Mouse (Mus musculus) megakaryocyte, embryonic 14.5 days (primary cell): ENCODE results near the gene Tas1r1. TPM values are rescaled to one million over a fixed set of nuclear protein-coding genes. Genes with fewer than 3 reads are reported as not detected.

Experiments
- H3K27me3 ChIP-seq: replicated peaks from 2 replicates; pipeline ENCODE3; 2012; ENCODE audit warnings: inconsistent platforms
- H3K36me3 ChIP-seq: replicated peaks from 2 replicates; pipeline ENCODE3; 2012; ENCODE audit warnings: low read length, inconsistent platforms, mixed read lengths
- H3K4me1 ChIP-seq: 2 replicates; pipeline ENCODE4 v1.6.1; 2012; ENCODE audit warnings: inconsistent platforms
- H3K4me3 ChIP-seq: replicated peaks from 2 replicates; pipeline ENCODE3; 2012; ENCODE audit warnings: moderate library complexity, mild to moderate bottlenecking, inconsistent platforms
- H3K9me3 ChIP-seq: 2 replicates; pipeline ENCODE4 v1.6.1; 2012; ENCODE audit warnings: inconsistent platforms
- FLI1 ChIP-seq: IDR thresholded peaks from 2 replicates; pipeline ENCODE4 v1.6.1; 2012; ENCODE audit warnings: low read length, inconsistent platforms, mixed read lengths
- GATA1 ChIP-seq: IDR thresholded peaks from 3 replicates; pipeline ENCODE4 v1.6.1; 2012; ENCODE audit warnings: mixed read lengths, low read length, inconsistent platforms, borderline replicate concordance
- polyA plus RNA-seq: library from polyadenylated mRNA; stranded (reverse); fragments of >175 nt; gene quantifications from 2 replicates; pipeline ENCODE4 v1.2.3, GENCODE M21; 2012; ENCODE audit warnings: low replicate concordance; ENCODE audit not compliant: insufficient read depth

Gene Tas1r1
- polyA plus RNA-seq, 1 experiment = 0.34 TPM

DNA sequence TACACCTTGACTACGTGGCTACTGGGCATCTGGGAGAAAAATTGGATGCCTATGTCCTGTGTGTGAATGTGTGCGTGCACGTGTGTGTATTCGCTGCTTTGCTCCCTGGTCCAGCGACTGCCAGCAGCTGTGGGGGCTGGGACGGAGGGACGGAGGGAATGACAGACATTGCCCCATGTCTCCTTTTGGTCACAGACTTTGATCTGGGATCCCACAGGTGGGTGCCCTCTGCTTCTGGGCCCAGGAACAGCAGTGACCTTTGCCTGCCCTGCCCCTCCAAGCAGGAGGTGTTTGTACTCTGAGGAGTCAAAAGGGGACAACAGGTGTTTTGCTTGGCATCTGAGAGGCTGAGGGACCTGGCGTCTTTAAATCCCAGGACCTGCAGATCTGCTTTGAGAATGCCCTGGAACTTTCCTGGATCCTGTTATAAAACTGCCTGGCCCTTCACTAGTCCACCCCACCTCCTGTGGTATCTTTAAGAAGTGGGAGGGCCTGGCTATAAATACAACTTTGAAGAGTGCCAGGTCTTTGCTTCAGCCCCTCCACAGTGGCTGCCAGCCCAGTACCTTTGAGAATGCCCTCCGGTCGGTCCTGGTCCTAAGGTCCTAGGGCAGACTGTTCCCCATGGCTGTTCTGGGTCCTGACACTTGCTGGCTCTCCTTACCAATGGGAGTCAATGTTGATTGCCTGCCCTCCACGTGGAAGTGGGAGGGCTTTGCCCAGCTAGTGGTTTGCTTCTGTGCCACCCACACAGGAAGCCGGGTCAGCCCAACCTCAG is 25.1 kb downstream of the Tas1r1 start:
- peak overlapping the region; percentile 84 for H3K4me3 ChIP-seq
- no peak for TF ChIP-seq GATA1
- TF ChIP-seq FLI1 = no peak
- H3K27me3 ChIP-seq = no peaks in the 10 kb centered on the region
- peaks cover 75% of the 10 kb centered on the region for H3K36me3 ChIP-seq
- peaks cover 62% of the 10 kb centered on the region for H3K4me1 ChIP-seq
- H3K9me3 ChIP-seq = no peaks in the 10 kb centered on the region

DNA sequence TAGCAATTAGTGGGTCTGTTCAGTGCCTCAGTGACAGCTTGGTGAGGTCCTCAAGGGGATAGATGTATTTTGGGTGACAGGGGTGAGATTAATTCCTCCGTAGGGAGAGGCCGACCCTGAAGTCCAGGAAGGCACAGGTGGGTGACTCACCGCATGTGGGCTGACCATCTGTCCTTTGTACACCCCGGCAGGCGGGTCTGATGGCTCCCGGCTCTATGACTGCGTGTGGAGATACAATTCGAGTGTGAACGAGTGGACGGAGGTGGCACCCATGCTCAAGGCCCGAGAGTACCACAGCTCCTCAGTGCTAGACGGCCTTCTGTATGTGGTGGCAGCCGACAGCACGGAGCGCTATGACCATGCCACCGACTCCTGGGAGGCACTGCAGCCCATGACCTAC is 26.3 kb downstream of the Tas1r1 start:
- Histone ChIP-seq H3K9me3 (no peaks in the 10 kb centered on the region), H3K4me1 (peaks cover 71% of the 10 kb centered on the region), H3K4me3 (peak overlapping the region; percentile 84), H3K36me3 (peaks cover 64% of the 10 kb centered on the region), H3K27me3 (peaks cover 2% of the 10 kb centered on the region)
- no peak for TF ChIP-seq GATA1
- no peak for TF ChIP-seq FLI1

DNA sequence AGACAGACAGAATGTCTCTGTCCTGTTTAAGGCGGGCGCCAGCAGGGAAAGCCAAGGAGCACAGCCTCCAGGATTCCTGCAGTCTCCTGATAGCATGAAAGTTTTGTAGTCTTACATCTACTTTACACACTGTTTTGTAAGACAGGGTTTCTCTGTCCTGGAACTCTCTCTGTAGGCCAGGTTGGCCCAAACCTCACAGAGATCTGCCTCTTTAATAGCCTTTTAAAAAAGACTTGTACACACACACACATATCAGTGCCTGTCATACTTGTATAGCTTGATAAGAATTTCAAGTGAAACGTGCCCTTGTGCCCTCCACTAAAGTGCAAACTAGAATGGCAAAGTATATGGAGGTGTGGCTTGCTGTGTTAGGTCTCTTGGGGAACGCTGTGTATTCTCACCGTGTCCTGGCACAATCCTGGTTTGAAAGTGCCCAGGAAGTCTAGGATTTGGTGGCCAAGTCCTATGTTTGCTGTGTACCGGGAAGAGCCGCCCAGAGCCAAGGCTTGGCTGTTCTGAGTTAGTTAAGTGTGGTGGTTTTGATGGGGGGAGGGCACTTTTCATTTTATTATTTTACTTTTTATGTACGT is 27.1 kb downstream of the Tas1r1 start:
- Histone ChIP-seq H3K9me3 (no peaks in the 10 kb centered on the region), H3K4me1 (peaks cover 79% of the 10 kb centered on the region), H3K4me3 (peak overlapping the region; percentile 94), H3K27me3 (peaks cover 3% of the 10 kb centered on the region), H3K36me3 (peaks cover 57% of the 10 kb centered on the region)
- no peak for TF ChIP-seq GATA1
- TF ChIP-seq FLI1 = no peak

DNA sequence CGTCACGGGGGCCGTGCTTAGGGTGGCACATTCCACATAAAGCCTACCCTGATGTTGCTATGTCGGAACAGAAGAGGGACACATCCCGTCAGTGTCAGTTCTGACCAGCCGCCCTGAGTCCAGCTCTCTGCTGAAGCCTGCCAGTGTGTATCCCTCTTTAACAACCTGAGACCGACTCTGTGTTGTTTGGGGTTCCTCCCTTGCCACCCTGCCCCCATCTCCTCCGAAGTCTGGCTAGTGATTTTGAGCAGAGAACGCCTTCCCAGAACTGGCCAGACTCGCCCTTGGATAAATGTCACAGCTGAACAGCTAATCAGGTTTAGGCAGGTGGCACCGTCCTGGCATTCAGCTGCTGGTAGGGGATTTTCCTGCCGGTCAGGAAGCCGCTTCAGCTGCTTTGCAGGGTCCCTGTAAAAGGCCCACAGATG is 27.6 kb downstream of the Tas1r1 start:
- Histone ChIP-seq H3K36me3 (peaks cover 51% of the 10 kb centered on the region), H3K4me3 (peak overlapping the region; percentile 94), H3K9me3 (no peaks in the 10 kb centered on the region), H3K4me1 (peaks cover 82% of the 10 kb centered on the region), H3K27me3 (peaks cover 3% of the 10 kb centered on the region)
- TF ChIP-seq GATA1 (no peak), FLI1 (no peak)

DNA sequence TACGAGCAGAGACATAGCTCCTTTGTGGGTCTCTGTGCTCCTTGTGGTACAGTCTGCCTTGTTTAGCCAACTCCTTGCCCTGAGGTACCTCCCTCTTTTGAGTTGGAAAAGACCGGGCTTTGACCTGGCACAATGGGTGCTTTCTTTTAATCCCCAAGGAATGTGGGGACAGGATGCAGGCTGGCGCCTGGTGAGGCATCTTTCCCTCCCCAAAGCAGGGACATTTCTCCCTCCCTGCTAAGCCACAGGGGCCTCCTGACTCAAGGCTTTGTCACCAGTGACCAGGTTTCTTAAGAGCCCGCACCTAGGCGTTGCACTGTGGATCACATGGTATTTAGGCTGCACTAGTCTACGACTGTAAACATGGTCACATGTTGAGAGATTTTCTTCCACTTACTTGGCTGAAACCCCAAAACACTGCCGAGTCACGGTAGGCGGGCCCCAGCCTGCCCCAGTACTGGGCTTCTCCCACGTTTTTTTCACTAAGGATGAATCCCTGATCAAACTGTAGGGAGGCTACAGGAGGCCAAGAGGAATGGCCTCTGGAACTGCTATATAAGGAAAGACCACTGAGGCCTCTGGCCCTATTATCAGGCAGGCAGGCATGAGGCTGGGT is 28.2 kb downstream of the Tas1r1 start:
- peaks cover 87% of the 10 kb centered on the region for H3K4me1 ChIP-seq
- H3K36me3 ChIP-seq = peaks cover 46% of the 10 kb centered on the region
- peaks cover 3% of the 10 kb centered on the region for H3K27me3 ChIP-seq
- TF ChIP-seq FLI1 = no peak
- H3K9me3 ChIP-seq = no peaks in the 10 kb centered on the region
- H3K4me3 ChIP-seq = peak overlapping the region; percentile 94

DNA sequence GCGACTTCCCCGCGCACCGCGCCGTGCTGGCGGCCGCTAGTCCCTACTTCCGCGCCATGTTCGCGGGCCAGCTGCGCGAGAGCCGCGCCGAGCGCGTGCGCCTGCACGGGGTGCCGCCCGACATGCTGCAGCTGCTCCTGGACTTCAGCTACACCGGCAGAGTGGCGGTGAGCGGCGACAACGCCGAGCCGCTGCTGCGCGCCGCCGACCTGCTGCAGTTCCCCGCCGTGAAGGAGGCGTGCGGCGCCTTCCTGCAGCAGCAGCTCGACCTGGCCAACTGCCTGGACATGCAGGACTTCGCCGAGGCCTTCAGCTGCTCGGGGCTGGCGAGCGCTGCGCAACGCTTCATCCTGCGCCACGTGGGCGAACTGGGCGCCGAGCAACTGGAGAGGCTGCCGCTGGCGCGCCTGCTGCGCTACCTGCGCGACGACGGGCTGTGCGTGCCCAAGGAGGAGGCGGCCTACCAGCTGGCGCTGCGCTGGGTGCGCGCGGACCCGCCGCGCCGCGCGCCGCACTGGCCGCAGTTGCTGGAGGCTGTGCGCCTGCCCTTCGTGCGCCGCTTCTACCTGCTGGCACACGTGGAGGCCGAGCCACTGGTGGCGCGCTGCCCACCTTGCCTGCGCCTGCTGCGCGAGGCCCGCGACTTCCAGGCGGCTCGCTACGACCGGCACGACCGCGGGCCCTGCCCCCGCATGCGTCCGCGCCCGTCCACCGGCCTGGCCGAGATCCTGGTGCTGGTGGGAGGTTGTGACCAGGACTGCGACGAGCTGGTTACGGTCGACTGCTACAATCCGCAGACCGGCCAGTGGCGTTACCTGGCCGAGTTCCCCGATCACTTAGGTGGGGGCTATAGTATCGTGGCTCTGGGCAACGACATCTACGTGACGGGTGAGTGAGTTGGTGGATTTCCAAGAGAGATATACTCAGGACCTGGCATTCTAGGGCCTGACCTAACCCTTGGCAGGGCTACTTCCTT is 29.0 kb downstream of the Tas1r1 start:
- peaks cover 3% of the 10 kb centered on the region for H3K27me3 ChIP-seq
- TF ChIP-seq FLI1 (no peak), GATA1 (no peak)
- peaks cover 81% of the 10 kb centered on the region for H3K4me1 ChIP-seq
- peak overlapping the region; percentile 94 for H3K4me3 ChIP-seq
- H3K9me3 ChIP-seq = no peaks in the 10 kb centered on the region
- H3K36me3 ChIP-seq = peaks cover 38% of the 10 kb centered on the region

DNA sequence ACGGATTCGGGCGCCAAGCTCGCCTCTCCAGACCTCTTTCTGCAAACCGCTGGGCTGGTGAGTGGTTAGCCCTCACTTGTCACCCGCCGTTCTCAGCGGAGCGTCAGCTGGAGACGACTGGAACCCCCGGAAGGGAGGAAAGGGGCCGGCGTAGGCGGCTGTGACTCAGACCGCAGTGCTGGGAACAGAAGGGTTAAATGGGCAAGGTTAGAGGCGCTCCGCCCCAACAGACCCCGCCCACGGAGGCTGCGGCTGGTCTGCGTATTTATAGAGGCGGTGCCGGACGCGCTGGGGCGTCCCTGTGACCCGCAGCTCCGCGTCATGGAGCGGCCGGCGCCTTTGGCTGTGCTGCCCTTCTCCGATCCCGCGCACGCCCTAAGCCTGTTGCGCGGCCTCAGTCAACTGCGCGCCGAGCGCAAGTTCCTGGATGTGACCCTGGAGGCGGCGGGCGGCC is 29.7 kb downstream of the Tas1r1 start, which contains the start of gene Klhl21:
Klhl21 (plus strand) TSS at position 182 of the 454 bp plus-strand sequence.
- no peaks in the 10 kb centered on the region for H3K9me3 ChIP-seq
- peaks cover 3% of the 10 kb centered on the region for H3K27me3 ChIP-seq
- TF ChIP-seq FLI1 (no peak), GATA1 (no peak)
- peaks cover 31% of the 10 kb centered on the region for H3K36me3 ChIP-seq
- peaks cover 74% of the 10 kb centered on the region for H3K4me1 ChIP-seq
- peak within 1 kb of the TSS; percentile 94 for H3K4me3 ChIP-seq

DNA sequence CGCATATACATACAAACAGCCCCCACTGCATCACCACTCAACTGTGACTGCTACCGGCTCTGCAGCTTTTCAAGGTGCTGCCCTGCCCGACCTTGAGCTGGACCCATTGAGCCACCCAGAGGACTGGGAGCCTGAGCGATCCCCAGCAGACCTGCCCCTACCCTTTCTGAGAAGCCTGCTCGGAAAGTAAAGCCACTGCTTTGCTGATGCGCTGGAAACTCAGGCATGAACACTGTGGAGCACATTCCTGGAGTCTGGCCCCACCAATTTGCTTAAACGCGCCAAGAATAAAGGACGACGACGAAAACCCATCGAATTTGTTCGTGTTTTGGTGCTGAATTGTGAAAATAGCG is 30.2 kb downstream of the Tas1r1 start:
- peaks cover 69% of the 10 kb centered on the region for H3K4me1 ChIP-seq
- H3K9me3 ChIP-seq = no peaks in the 10 kb centered on the region
- H3K27me3 ChIP-seq = peaks cover 3% of the 10 kb centered on the region
- no peak for TF ChIP-seq FLI1
- TF ChIP-seq GATA1 = no peak
- H3K4me3 ChIP-seq = peak overlapping the region; percentile 94
- H3K36me3 ChIP-seq = peaks cover 25% of the 10 kb centered on the region

DNA sequence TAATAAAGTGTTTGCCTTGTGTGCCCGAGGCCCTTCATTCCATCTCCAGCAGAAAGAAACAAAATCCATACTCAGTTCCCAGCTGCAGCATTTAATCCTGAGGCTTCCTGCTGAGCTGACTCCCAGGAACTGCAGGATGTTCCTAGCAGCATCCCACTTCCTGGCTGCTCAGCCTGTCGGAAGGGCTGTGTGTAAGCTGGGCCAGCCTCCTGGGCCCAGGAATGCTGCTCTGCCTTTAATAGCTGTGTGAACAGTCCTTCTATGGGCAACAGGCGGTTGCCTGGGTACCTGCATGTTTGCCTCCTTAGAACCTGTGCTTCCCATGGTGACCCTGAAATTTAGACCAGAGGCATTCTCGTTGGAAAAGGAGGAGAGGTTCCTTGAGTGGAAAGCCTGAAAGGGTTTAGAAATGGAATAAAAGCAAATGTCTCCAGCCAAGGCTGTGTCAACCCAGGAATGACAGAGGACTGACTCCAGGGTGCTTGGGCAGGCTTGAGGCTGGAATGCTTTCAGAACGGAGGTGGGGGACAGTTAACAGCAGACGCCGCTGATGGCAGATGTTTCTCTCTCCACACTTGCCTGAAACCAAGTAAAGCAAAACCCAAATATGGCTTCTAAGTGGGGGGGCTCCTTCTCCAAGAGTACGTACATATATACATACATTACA is 30.8 kb downstream of the Tas1r1 start:
- Histone ChIP-seq H3K4me3 (peak overlapping the region; percentile 94), H3K36me3 (peaks cover 20% of the 10 kb centered on the region), H3K9me3 (no peaks in the 10 kb centered on the region), H3K4me1 (peaks cover 64% of the 10 kb centered on the region), H3K27me3 (peaks cover 3% of the 10 kb centered on the region)
- TF ChIP-seq FLI1 = no peak
- no peak for TF ChIP-seq GATA1
